Mouse (Mus musculus): ENCODE data around the gene Fkbp5.

Gene Fkbp5

DNA sequence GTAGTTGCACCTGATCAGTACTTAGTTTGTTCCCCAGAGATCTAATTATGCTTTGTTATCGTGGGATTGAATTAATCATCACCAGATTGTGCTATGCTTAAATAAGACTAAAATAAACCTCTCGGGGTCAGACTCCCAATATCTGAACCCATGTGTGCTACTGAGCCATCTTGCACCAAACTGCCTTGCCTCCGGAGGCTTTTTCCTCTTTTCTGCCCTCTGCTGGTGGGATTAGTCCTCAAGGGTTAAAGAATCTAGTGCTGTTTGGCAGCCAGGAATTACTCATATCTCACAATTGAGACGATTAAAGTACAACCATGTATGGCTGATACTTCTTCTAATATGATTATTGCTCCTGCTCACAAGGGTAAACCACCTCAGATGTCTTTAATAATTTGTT is 62.2 kb downstream of the Fkbp5 start:
- peak; percentile 63 for DNase-seq (ENCODE audit: low read depth)

DNA sequence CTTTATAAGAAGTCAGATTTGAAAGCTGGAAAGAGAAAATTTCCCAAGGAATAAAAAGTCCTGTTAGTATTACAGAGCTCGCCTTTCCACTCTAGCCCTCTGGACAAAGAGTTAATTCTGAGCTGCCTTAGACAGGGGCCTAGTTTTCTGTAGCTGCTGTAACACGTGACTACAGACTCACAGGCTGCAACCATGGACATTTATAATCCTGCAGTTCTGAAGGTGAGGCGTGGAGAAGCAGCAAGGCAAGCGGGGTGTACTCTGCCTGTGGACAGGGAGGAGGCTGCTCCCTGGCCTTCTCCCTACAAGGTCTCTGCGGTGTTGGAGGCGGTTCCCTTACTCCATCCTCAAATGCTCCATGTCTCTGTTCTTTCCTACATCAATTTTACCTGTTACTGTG is 64.4 kb downstream of the Fkbp5 start:
- no peak for DNase-seq (ENCODE audit: low read depth)

DNA sequence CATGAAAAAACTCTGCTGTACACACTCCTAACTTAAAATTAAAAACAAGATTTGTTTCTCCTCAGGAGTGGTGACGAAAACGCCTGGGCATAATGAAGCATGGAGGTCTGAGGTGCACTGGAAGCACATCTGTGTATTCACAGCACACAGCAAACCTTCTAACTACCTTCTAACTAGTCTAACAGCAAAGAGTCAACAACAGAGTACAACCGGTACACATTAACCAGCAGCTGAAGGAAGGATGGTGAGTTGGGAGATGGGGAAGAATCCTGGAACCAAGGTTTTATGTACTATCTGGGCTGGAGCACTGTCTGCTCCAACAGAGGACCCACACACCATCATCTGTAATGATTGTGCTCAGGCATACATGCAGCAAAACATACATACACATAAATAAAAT is 65.4 kb downstream of the Fkbp5 start:
- no peak for DNase-seq (ENCODE audit: low read depth)

DNA sequence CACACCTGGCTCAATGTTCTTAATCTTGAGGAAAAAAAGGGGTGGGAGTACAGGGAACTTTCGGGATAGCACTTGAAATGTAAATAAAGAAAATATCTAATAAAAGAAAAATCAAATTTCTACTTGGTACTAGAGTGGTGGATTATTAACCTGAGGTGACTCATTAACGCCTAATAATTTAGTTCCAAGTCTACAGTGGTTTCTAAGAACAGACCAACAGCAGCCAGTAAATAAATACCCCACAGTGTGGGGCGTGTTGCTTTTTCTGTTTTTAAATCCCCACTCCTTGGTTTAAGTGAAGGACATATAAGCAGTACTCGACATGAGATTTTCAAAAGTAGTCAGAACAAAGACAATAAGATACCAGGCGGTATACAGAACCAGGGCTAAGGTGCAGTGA is 65.8 kb downstream of the Fkbp5 start:
- no peak for DNase-seq (ENCODE audit: low read depth)

DNA sequence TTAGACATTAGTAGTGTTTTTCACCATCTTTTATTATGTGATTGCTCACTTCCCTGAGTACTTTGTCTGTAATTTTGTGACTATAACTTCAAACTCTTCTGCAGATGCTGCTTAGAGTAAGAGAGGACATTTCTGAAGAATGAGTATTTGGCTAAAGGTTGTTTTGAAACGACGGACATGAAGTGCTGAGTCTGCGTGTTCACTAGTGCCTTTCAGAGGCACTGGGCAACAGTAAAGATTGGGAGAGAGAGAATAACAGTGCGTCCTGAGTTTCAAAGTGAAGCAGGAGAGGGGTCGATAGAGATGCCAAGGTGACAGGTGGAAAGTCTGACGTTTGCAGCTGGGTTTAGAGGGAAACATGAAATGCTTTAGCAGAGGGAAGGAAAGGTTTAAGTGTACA is 69.1 kb downstream of the Fkbp5 start:
- no peak for DNase-seq (ENCODE audit: low read depth)

GRCm38 (mm10) chr17:28447789-28448188 is 69.5 kb downstream of the Fkbp5 start:
- DNase-seq (ENCODE audit: low read depth): no peak

DNA sequence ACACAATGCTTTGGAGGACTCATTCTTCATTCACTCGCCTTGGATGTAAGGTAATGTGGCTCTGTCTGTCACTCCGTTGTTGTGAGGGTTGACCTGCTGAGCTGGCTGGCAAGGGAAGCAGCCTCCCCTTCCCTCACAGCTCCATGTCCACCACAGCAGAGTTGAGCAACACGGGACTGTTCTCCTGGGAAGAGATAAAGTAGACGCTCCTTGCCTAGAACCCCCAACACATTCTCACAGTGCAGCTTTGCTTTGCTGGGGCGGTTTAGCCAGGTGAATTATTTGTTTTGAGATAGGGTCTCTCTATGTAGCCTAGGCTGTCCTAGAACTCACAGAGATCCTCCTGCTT is 70.5 kb downstream of the Fkbp5 start:
- no peak for DNase-seq (ENCODE audit: low read depth)

DNA sequence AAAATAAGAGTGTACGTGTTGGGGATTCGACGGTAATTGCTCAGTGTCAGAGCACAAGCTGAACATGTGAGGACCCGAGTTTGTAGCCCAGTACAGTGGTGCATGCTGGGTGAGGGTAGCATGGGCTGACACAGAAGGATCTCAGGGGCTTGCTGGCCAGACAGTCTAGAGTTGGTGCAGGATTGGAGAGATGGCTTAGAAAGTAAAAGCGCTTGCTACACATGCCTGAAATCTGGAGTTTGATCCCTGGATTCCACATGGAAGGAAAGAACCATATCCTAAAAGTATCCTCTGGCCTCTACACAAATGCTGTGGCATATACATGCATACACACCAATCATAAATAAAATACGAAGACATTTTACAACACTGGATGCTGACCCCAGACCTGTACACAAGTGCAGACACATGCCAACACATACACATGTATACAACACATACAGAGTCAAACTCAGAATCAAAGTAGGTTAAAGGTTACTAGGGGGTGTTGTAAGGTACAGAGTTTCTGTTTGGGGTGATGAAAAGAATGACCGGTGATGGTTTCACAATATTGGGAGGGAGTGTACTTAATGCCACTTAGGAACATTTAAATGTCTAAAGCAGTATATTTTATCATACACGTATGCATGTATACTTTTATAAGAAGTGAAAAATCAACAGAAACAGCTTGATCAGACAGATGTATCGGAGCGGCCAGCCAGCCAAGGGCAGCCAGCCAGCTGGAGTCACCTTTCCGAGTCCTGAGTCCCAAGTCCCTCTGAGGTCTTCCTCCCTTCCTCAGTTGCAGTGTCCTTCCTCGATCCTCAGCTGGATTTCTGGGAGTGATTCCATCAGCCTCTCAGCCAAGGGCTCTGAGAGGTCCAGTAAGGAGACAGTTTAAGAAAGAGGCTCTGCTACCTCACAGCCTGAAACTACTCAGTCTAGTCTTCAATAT is 71.2 kb downstream of the Fkbp5 start:
- DNase-seq (ENCODE audit: low read depth): no peak

GRCm38 (mm10) chr17:28442661-28443060 is 74.7 kb downstream of the Fkbp5 start:
- DNase-seq (ENCODE audit: low read depth): no peak

DNA sequence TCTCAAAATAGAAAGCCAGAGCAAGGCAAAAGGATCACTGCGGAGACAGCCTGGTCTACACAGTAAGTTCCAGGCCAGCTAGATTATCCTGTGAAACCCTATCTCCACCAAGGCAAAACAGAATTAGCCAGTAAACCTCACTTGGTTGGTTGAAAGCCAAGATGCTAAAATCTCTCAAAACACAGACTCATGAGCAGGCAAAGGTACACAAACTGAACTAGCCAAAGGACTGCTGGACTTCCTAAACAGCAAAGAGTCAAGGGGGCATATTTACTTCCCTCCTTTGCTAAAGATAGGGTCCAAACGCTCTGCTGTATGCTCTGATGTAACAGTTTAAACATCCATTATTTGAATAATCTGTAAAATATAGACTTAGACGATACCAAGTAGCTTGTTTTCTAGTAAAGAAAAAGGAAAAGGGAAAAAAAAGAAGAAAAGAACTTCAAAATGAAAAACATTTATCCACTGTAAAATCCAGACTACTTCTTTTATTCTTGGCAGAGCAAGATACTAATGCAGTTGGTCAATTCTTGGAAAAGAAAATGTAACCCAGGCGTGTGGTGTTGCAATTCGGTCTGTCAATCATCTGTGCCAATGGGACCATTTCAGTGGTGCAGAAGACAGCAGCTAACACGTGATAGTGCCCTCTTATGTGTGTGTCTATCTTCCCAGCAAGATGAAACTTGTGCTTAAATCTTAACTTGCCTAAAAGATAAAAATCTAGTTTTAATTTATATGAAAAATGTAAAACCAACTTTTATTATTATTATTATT is 78.8 kb downstream of the Fkbp5 start:
- DNase-seq (ENCODE audit: low read depth): no peak

DNA sequence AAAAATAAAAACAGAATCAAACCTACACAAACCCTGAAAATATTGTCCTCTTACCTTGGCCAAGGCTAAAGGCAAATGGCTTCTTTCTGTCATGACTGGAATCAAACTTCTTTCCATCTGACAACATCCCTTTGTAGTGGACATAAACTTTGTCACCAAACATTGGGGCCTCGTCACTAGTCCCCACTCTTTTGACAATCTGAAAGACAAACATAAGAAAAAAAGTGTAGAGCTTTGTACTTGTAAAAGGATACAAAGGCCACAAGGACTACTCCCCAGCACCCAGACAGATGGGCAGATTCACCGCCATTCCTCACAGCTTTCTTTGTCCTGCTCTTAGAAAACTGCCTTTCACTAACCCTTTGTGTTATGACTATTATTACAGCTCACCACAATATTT is 79.4 kb downstream of the Fkbp5 start:
- DNase-seq (ENCODE audit: low read depth): no peak

DNA sequence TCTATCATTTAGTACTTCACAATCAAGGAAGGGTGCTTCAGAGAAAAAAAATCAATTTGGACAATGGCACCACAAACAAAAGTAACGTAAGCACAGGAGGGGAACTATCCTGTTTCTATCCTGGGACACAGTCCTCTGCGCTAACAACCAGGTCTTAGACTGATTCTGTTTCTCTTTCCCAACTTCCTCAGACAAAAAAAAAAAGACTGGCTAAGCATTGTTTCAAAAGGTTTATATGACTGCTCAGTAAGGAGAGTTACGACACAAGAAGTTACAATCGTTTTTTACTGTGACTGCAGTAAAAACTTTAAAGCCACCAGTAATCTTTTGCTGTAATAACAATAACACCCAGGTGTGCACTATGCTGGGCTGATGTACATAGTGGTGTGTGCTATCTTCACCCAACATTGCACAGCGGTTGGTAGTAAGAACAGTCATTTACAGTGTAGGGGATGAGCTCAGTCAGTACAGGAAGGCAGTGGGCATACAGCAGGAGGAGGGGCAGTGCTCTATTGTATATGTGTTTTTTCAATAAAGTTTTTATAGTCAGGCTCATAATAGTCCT is 82.3 kb downstream of the Fkbp5 start:
- no peak for DNase-seq (ENCODE audit: low read depth)

GRCm38 (mm10) chr17:28433029-28433428 is 84.3 kb downstream of the Fkbp5 start:
- DNase-seq (ENCODE audit: low read depth): no peak

GRCm38 (mm10) chr17:28431931-28432335 is 85.4 kb downstream of the Fkbp5 start:
- no peak for DNase-seq (ENCODE audit: low read depth)

GRCm38 (mm10) chr17:28431038-28431437 is 86.3 kb downstream of the Fkbp5 start:
- DNase-seq (ENCODE audit: low read depth): no peak

DNA sequence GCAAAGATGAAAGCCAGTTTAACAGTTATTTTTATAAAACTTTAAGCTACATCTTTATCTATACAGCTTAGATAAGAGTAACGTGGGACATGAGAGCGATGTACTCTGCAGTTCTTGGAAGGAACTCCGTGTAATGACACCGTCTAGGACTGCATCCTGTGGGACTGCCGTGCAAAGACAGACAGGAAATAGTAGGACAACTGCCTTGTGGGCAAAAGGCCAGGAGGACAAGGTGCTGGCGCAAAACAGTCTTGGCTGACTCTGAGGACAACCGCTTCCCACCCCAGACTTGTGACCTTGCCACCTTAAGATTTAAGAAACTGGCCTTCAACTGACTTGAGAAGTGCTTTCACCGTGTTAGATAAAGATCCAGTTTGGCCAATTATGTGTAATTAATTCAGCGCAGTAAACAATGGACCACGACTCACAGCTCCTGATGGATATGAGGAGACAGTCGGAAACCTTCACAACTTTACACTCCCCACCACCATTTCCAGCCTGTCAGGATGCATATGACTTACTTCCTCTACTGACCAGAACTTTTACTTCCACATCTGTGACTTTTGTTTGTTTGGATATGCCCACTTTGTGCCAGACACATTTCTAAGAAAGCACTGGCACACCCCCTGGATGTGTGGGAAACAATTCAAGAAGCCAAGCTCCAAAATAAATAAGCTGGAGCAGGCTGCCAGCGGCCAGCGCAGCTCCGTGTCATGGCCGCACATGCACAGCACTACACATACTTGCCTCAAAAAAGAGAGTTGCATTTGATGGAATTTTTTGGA is 88.7 kb downstream of the Fkbp5 start:
- DNase-seq (ENCODE audit: low read depth): no peak

DNA sequence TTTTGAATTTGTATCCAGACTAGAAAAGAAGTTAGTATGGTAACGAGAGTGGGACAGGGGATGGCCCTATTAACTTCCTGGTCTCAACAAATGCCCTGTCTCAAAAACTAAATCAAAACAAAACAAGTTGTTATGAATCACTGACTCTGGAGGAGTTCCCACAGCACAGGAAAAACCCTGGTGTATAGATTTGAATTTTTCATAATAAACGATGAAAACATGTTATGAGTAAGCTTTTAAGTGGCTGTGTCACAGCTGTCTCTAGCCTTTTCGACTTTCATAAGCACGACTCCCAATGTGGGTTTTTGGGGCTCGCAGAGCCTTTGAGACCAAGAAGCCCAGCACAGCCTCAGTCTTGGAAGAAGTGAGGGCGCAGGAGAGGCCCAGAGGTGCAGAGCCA is 89.7 kb downstream of the Fkbp5 start:
- no peak for DNase-seq (ENCODE audit: low read depth)

DNA sequence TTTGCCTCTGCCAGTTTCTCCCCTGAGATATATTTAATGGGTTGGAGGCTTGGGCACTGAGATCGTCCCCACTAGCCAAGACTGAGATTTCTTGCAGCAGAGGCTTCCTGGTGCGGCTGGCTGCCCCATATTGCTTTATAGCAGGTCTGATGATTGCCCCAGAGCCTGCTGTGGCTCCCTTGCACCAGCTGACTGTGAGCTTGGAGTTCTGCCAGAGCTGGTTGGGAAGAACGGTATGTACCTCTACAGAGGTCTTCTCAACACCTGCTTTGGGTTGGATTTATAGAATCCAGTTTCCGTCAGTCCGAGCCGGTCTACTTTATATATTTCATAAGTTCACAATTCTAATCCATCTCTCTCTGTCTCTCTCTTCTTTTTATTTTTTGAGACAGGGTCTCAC is 93.0 kb downstream of the Fkbp5 start:
- DNase-seq (ENCODE audit: low read depth): no peak

DNA sequence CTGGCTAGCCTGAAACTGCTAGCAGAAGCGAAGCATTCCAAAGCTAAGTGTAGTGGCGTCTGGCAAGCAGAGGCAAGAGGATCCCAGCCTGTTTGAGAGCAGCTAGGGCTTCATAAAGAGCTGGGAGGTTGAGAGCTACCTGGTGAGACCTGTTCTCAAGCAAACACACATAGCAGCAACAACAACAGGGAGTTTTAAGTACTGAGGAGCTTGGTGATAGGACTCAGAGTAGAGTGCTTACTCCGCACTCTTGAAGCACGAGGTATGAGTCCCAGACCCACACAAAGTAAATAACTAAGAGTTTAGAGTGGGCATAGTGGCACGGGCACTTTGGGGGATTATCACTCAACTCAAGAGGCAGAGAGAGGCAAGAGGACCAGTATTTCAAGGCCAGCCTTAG is 96.3 kb downstream of the Fkbp5 start:
- DNase-seq (ENCODE audit: low read depth): no peak

- DNase-seq (ENCODE audit: low read depth): no peak
Observed at GRCm38 (mm10) chr17:28420229-28421051, 96.9 kb downstream of the Fkbp5 start.

DNA sequence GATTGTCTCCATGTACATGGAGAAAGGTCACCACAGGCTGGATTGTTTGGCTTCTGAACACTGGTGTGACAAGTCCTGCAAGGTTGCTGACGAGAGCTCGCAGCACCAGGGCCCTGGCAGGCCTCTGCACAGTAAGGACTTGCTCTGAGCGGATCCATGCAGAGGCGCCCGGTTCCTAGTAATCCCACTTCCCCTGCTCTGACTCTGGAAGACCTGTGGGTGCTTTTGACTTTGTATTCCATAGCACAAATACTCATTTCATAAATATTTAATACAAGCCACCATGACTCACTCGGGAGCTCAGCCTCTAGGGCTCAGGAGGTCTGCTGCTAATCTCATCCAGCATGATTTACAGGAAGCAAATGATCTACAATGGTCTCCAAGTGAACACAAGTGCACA is 97.7 kb downstream of the Fkbp5 start:
- no peak for DNase-seq (ENCODE audit: low read depth)

Data from c-Kit-positive CD71-negative TER-119-negative erythroid progenitor cells, embryonic 14.5 days (primary cell).